Mouse (Mus musculus): ENCODE measurements at regions not wholly inside any gene's neighbourhood (a gene's known extent, or its start where the extent isn't known, plus 50 kb on each side); places are given as distances from the start of the nearest gene placed in this dataset.

DNA sequence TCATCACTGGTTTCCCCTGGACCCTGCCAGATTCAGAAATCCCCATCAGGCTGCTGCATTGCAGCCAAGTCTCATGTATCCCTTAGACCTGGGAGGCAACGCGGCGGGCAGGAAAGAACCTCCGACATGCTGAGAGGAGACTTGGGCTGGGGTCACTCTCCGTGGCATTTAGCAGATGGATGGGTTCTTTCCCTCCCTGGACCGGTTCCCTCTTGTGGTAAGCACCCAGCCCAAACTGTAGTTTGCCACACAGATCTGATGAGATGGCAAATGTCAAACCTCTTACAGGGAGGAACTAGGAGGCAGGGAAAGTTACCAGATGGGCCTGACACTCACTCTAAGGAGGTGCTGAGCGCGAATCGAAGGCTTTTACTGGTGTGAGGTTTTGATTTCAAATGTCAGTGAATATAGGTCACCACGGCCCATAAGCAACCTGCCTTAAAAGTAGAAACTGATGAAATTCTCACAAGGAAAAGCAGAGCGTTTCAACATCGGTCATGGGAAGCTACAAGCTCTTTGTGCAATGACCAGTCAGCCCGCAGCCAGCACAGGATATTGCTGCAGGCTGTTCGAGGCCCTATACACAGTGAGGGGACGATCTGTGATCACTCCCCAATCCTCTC, 199.9 kb upstream of the Lpp start:
- TF ChIP-seq CTCF (IDR thresholded peaks at IDR 0.05; ENCODE audit: low read depth) (no peak), EP300 (optimal IDR thresholded peaks at IDR 0.05) (no peak)

Measured in stomach, postnatal 0 days (tissue).